Mouse (Mus musculus) MEL (cell line): ENCODE data around the gene Tamm41. TPM values are rescaled to one million over a fixed set of nuclear protein-coding genes. Genes with fewer than 3 reads are reported as not detected.

Experiments used
- DNase-seq: peaks from one replicate; pipeline ENCODE4 v3.0.0; 2011; ENCODE audit warnings: low read depth, low spot score
- H3K27ac ChIP-seq: 2 replicates; pipeline ENCODE4 v1.5.1; 2012; ENCODE audit warnings: low read depth, mild to moderate bottlenecking, control low read depth, low read length, moderate library complexity; ENCODE audit not compliant: control insufficient read depth
- H3K27me3 ChIP-seq, 2 experiments: fragments of 150-350 bp in 1 of 2; sonication (generic) in 1 of 2; 2 replicates each; pipeline ENCODE4 v1.6.1; 2012; ENCODE audit warnings: low read length in 2 of 2, mild to moderate bottlenecking in 2 of 2, improper control_type of control experiment in 1 of 2, moderate library complexity in 1 of 2; ENCODE audit not compliant: insufficient read depth in 2 of 2, control insufficient read depth in 1 of 2
- H3K36me3 ChIP-seq, 2 experiments: 2 replicates each; pipeline ENCODE4 v1.6.1; 2012 to 2014; ENCODE audit warnings: low read length in 2 of 2, improper control_type of control experiment in 1 of 2, inconsistent platforms in 1 of 2, mild to moderate bottlenecking in 1 of 2; ENCODE audit not compliant: insufficient read depth in 2 of 2, control insufficient read depth in 1 of 2
- H3K4me1 ChIP-seq, 2 experiments: fragments of 150-350 bp in 1 of 2; sonication (generic) in 1 of 2; 2 replicates each; pipeline ENCODE4 v1.6.1; 2012; ENCODE audit warnings: low read length in 2 of 2, improper control_type of control experiment in 1 of 2, mild to moderate bottlenecking in 1 of 2; ENCODE audit not compliant: insufficient read depth in 2 of 2, control insufficient read depth in 1 of 2
- H3K4me3 ChIP-seq, 2 experiments: fragments of 150-350 bp in 1 of 2; sonication (generic) in 1 of 2; 2 replicates each; pipeline ENCODE4 v1.5.1; 2012; ENCODE audit warnings: low read depth in 2 of 2, low read length in 2 of 2, mild to moderate bottlenecking in 2 of 2, moderate library complexity in 2 of 2, control low read depth in 1 of 2, improper control_type of control experiment in 1 of 2; ENCODE audit not compliant: control insufficient read depth in 1 of 2, insufficient read depth in 1 of 2
- H3K79me2 ChIP-seq: 2 replicates; pipeline ENCODE4 v1.6.1; 2012; ENCODE audit warnings: mild to moderate bottlenecking, low read length, moderate library complexity; ENCODE audit not compliant: control insufficient read depth, poor library complexity, insufficient read depth
- H3K9ac ChIP-seq: 2 replicates; pipeline ENCODE4 v1.6.1; 2012; ENCODE audit warnings: low read depth, mild to moderate bottlenecking, control low read depth, low read length, moderate library complexity; ENCODE audit not compliant: control insufficient read depth, poor library complexity, severe bottlenecking
- H3K9me3 ChIP-seq: fragments of 150-350 bp; sonication (generic); replicated peaks from 2 replicates; pipeline ENCODE4 v1.6.1; 2012; ENCODE audit warnings: mild to moderate bottlenecking, low read length, improper control_type of control experiment, moderate library complexity; ENCODE audit not compliant: insufficient read depth
- BHLHE40 ChIP-seq: IDR thresholded peaks from 2 replicates; pipeline ENCODE4 v1.6.1; 2012; ENCODE audit warnings: low read depth, mild to moderate bottlenecking, inconsistent platforms, low read length, improper control_type of control experiment, borderline replicate concordance
- CHD1 ChIP-seq: IDR thresholded peaks from 2 replicates; pipeline ENCODE4 v1.6.1; 2012; ENCODE audit warnings: low read depth, mild to moderate bottlenecking, inconsistent platforms, low read length, improper control_type of control experiment
- CHD2 ChIP-seq: IDR thresholded peaks from 2 replicates; pipeline ENCODE4 v1.6.1; 2011; ENCODE audit warnings: low read length, improper control_type of control experiment
- EP300 ChIP-seq, 2 experiments: IDR thresholded peaks; 2 replicates each; pipeline ENCODE4 v1.6.1; 2011; ENCODE audit warnings: improper control_type of control experiment in 2 of 2, low read length in 2 of 2, low read depth in 1 of 2, mild to moderate bottlenecking in 1 of 2
- GABPA ChIP-seq: IDR thresholded peaks from 2 replicates; pipeline ENCODE4 v1.6.1; 2012; ENCODE audit warnings: low read depth, mild to moderate bottlenecking, inconsistent platforms, low read length, improper control_type of control experiment, moderate library complexity
- GATA1 ChIP-seq: IDR thresholded peaks from 2 replicates; pipeline ENCODE4 v1.6.1; 2011; ENCODE audit warnings: low read depth, low read length, improper control_type of control experiment
- KAT2A ChIP-seq: conservative IDR thresholded peaks from 2 replicates; pipeline ENCODE4 v1.6.1; 2012; ENCODE audit warnings: low read depth, low read length, improper control_type of control experiment, inconsistent platforms
- MAX ChIP-seq: IDR thresholded peaks from 2 replicates; pipeline ENCODE4 v1.6.1; 2011; ENCODE audit warnings: low read length, improper control_type of control experiment
- MAZ ChIP-seq: IDR thresholded peaks from 2 replicates; pipeline ENCODE4 v1.6.1; 2012; ENCODE audit warnings: low read depth, mild to moderate bottlenecking, inconsistent platforms, low read length, improper control_type of control experiment
- MEF2A ChIP-seq: IDR thresholded peaks from 2 replicates; pipeline ENCODE4 v1.6.1; 2014; ENCODE audit warnings: low read depth, mild to moderate bottlenecking, inconsistent platforms, low read length, improper control_type of control experiment; ENCODE audit not compliant: poor library complexity, insufficient replicate concordance, severe bottlenecking; ENCODE audit errors: extremely low read depth
- MYC ChIP-seq: IDR thresholded peaks from 2 replicates; pipeline ENCODE4 v1.6.1; 2011; ENCODE audit warnings: low read depth, mild to moderate bottlenecking, low read length, improper control_type of control experiment, moderate library complexity
- NELFE ChIP-seq: IDR thresholded peaks from 2 replicates; pipeline ENCODE4 v1.6.1; 2011; ENCODE audit warnings: low read depth, low read length, improper control_type of control experiment
- POLR2AphosphoS2 ChIP-seq: IDR thresholded peaks from 2 replicates; pipeline ENCODE4 v1.6.1; 2011; ENCODE audit warnings: low read length, improper control_type of control experiment
- RCOR1 ChIP-seq: IDR thresholded peaks from 2 replicates; pipeline ENCODE4 v1.6.1; 2012; ENCODE audit warnings: low read depth, mild to moderate bottlenecking, inconsistent platforms, low read length, improper control_type of control experiment
- SIN3A ChIP-seq: IDR thresholded peaks from 2 replicates; pipeline ENCODE4 v1.6.1; 2012; ENCODE audit warnings: low read length, improper control_type of control experiment, inconsistent platforms
- SMC3 ChIP-seq: IDR thresholded peaks from 2 replicates; pipeline ENCODE4 v1.6.1; 2011; ENCODE audit warnings: low read depth, low read length, improper control_type of control experiment
- TAL1 ChIP-seq: IDR thresholded peaks from 2 replicates; pipeline ENCODE4 v1.6.1; 2012; ENCODE audit warnings: mild to moderate bottlenecking, inconsistent platforms, low read length, moderate library complexity, mixed read lengths
- TCF12 ChIP-seq: IDR thresholded peaks from 2 replicates; pipeline ENCODE4 v1.6.1; 2014; ENCODE audit warnings: low read depth, mild to moderate bottlenecking, inconsistent platforms, low read length, improper control_type of control experiment, moderate library complexity
- UBTF ChIP-seq: IDR thresholded peaks from 2 replicates; pipeline ENCODE4 v1.6.1; 2012; ENCODE audit warnings: low read depth, mild to moderate bottlenecking, inconsistent platforms, low read length, improper control_type of control experiment, moderate library complexity, borderline replicate concordance; ENCODE audit not compliant: insufficient read depth
- USF1 ChIP-seq: IDR thresholded peaks from 2 replicates; pipeline ENCODE4 v1.6.1; 2014; ENCODE audit warnings: low read depth, mild to moderate bottlenecking, inconsistent platforms, low read length, improper control_type of control experiment, moderate library complexity
- ZC3H11A ChIP-seq: IDR thresholded peaks from 2 replicates; pipeline ENCODE4 v1.6.1; 2012; ENCODE audit warnings: low read depth, mild to moderate bottlenecking, inconsistent platforms, low read length, improper control_type of control experiment
- ZKSCAN1 ChIP-seq: IDR thresholded peaks from 2 replicates; pipeline ENCODE4 v1.6.1; 2012; ENCODE audit warnings: low read depth, mild to moderate bottlenecking, inconsistent platforms, low read length, improper control_type of control experiment, moderate library complexity
- polyA plus RNA-seq, 2 experiments: library from polyadenylated mRNA; stranded (reverse) in 1 of 2; unstranded in 1 of 2; fragments of >175 nt in 1 of 2; fragments of >200 nt in 1 of 2; gene quantifications; 2 replicates each; pipeline versions ENCODE4 v1.2.1 to v1.2.4; 2012; ENCODE audit warnings: low replicate concordance in 2 of 2, low read depth in 1 of 2; ENCODE audit not compliant: insufficient read length in 2 of 2, insufficient read depth in 1 of 2, missing spikeins in 1 of 2
- total RNA-seq: library from RNA; depleted of rRNA; stranded (reverse); fragments of 300-350 nt; gene quantifications from 2 replicates; pipeline ENCODE4 v1.2.3, GENCODE M21; 2012

The Tamm41 gene
- total and polyA plus RNA-seq, 3 experiments: 80.5 to 87.4 TPM; not detected in 1

GRCm38 (mm10) chr6:114958249-114959011, 79.2 kb downstream of the Tamm41 start:
- TF ChIP-seq RCOR1 (no peak), CHD1 (no peak), MAZ (no peak), CHD2 (no peak), MEF2A (no peak), NELFE (no peak), MYC (no peak), SMC3 (no peak), BHLHE40 (no peak), ZKSCAN1 (no peak), MAX (no peak), USF1 (no peak), POLR2AphosphoS2 (no peak), GATA1 (no peak), TCF12 (no peak), GABPA (no peak), KAT2A (no peak), EP300 (IDR thresholded peaks at IDR 0.05; ENCODE audit: low read depth in 1 of 2, low read length in 2 of 2) (no peak)
- H3K79me2 ChIP-seq: no peaks in the 10 kb centered on the region
- no peaks in the 10 kb centered on the region for H3K27me3 ChIP-seq
- H3K36me3 ChIP-seq: no peaks in the 10 kb centered on the region
- H3K27ac ChIP-seq: no peak overlapping the region
- no peak overlapping the region for H3K4me3 ChIP-seq
- DNase-seq: no peak
- no peaks in the 10 kb centered on the region for H3K4me1 ChIP-seq
- H3K9ac ChIP-seq: no peak overlapping the region
- no peaks in the 10 kb centered on the region for H3K9me3 ChIP-seq

DNA sequence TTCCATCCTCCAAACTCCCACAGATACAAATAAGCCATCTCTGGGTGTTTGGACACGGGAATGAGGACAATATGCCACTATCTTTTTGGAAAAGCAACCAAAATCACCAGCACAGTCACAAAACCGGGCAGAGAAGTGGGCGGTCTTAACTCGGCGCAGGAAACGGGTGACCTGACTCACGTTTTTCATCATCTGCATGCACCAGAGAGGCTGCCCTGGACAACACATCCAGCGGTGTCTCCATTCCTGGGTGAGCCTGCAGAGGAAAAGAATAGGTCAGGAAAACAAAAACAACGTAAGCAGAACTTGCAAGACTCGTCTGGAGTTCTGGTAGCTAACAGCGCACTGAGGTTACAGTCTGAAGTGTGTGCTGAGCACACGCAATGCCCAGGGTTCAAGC, 79.9 kb downstream of the Tamm41 start:
- no peaks in the 10 kb centered on the region for H3K4me1 ChIP-seq

More for the DNA sequence above, 79.9 kb downstream of the Tamm41 start:
- no peak for TF ChIP-seq POLR2AphosphoS2
- no peak for TF ChIP-seq TAL1
- TF ChIP-seq CHD2: no peak
- TF ChIP-seq UBTF: no peak
- TF ChIP-seq ZC3H11A: no peak
- no peak for TF ChIP-seq SIN3A
- TF ChIP-seq, all 39 proteins: peak for 0
- DNase-seq: no peak
- Histone ChIP-seq H3K36me3 (no peaks in the 10 kb centered on the region), H3K27ac (no peak overlapping the region), H3K9me3 (no peaks in the 10 kb centered on the region), H3K4me3 (no peak overlapping the region), H3K79me2 (no peaks in the 10 kb centered on the region), H3K9ac (no peak overlapping the region), H3K27me3 (no peaks in the 10 kb centered on the region)
